Mouse (Mus musculus) limb, embryonic 11.5 days (tissue): ENCODE measurements around the gene Olfr221. TPM values are rescaled to one million over a fixed set of nuclear protein-coding genes. Genes with fewer than 3 reads are reported as not detected.

Experiments
- ATAC-seq: fragments of 200-750 bp; cut with Nextera tagmentation; 2 replicates; pipeline ENCODE4 v1.8.0; 2017; ENCODE audit warnings: low read depth; ENCODE audit not compliant: insufficient number of reproducible peaks, low FRiP score, low TSS enrichment
- DNase-seq: peaks from one replicate; pipeline ENCODE4 v3.0.0-alpha.2; 2015; ENCODE audit warnings: low spot score
- H3K27ac ChIP-seq: fragments of 300-500 bp; sonication (generic); replicated peaks from 2 replicates; pipeline ENCODE4 v1.5.1; 2014; ENCODE audit warnings: low read depth, mild to moderate bottlenecking, low read length
- H3K27me3 ChIP-seq: fragments of 300-500 bp; sonication (generic); 2 replicates; pipeline ENCODE4 v1.6.1; 2014; ENCODE audit warnings: mild to moderate bottlenecking, low read length, mixed read lengths; ENCODE audit not compliant: control insufficient read depth, insufficient read depth
- H3K36me3 ChIP-seq: fragments of 300-500 bp; sonication (generic); 2 replicates; pipeline ENCODE4 v1.6.1; 2014; ENCODE audit warnings: mild to moderate bottlenecking, low read length, moderate library complexity, mixed read lengths; ENCODE audit not compliant: control insufficient read depth, insufficient read depth
- H3K4me1 ChIP-seq: fragments of 300-500 bp; sonication (generic); 2 replicates; pipeline ENCODE4 v1.6.1; 2014; ENCODE audit warnings: low read length, mixed read lengths; ENCODE audit not compliant: control insufficient read depth, insufficient read depth
- H3K4me2 ChIP-seq: fragments of 300-500 bp; sonication (generic); 2 replicates; pipeline ENCODE4 v1.6.1; 2014; ENCODE audit warnings: low read depth, mild to moderate bottlenecking, moderate library complexity; ENCODE audit not compliant: severe bottlenecking
- H3K4me3 ChIP-seq: fragments of 300-500 bp; sonication (generic); 2 replicates; pipeline ENCODE4 v1.5.1; 2014; ENCODE audit warnings: low read depth, low read length
- H3K9ac ChIP-seq: fragments of 300-500 bp; sonication (generic); 2 replicates; pipeline ENCODE4 v1.6.1; 2014; ENCODE audit warnings: mild to moderate bottlenecking, low read length
- H3K9me3 ChIP-seq: fragments of 300-500 bp; sonication (generic); 2 replicates; pipeline ENCODE4 v1.6.1; 2016; ENCODE audit warnings: low read length; ENCODE audit not compliant: control insufficient read depth
- WGBS: fragments of 180-500 bp; shearing (Covaris S2); extraction: QIAGEN DNeasy Blood & Tissue Kit; methylation state at CpG from one replicate; pipeline ENCODE4 v1.1.7; 2014; 5-methylcytosine and 5-hydroxymethylcytosine counted together
- polyA plus RNA-seq: library from polyadenylated mRNA; unstranded; fragments of >200 nt; fragmentation: Nextera tagmentation; extraction: Ambion mirVana; gene quantifications from 2 replicates; pipeline ENCODE4 v1.2.1, GENCODE M21; 2014

Olfr221 gene
- polyA plus RNA-seq, 1 experiment from 2014 or later: not detected

DNA sequence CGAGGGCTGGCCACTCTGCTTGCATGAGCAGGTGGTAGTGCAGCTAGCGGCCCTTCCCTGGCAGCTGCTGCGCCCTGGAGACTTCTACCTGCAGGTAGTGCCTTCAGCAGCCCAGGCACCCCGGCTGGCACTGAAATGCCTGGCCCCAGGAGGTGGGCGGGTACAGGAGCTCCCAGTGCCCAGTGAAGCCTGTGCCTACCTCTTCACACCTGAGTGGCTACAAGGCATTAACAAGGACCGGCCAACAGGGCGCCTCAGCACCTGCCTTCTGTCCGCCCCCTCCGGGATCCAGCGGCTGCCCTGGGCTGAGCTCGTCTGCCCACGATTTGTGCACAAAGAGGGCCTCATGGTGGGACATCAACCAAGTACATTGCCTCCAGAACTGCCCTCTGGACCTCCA lies 53.5 kb downstream of the Olfr221 start:
- peaks cover 30% of the 10 kb centered on the region for H3K36me3 ChIP-seq
- no peak overlapping the region for H3K9ac ChIP-seq
- WGBS: 77% methylated on average over 12 of the region's 12 CpGs
- no peaks in the 10 kb centered on the region for H3K27me3 ChIP-seq
- H3K4me1 ChIP-seq: peaks cover 14% of the 10 kb centered on the region
- DNase-seq: peak; percentile 19
- no peaks in the 10 kb centered on the region for H3K9me3 ChIP-seq
- H3K27ac ChIP-seq: no peak overlapping the region
- no peak overlapping the region for H3K4me2 ChIP-seq
- no peak for ATAC-seq
- H3K4me3 ChIP-seq: no peak overlapping the region

DNA sequence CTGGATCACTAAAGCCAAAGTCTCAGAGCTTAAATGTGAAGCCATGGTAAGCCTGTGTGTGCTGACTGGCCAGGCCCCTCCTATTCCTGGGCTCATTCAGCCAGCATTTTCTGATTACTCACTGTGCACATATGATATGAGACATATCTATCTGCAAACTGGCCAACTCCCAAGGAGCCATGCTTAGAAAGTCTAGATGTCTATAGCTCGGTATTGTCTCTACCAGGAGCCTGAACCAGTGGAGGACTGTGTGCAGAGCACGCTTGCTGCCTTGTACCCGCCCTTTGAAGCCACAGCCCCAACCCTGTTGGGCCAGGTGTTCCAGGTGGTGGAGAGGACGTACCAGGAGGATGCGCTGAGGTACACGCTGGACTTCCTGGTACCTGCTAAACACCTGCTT lies 55.1 kb downstream of the Olfr221 start:
- H3K9ac ChIP-seq: no peak overlapping the region
- H3K4me2 ChIP-seq: no peak overlapping the region; the same call in 1 of the 2 replicates
- DNase-seq (peak; percentile 20), ATAC-seq (no peak)
- no peak overlapping the region for H3K27ac ChIP-seq
- peaks cover 16% of the 10 kb centered on the region for H3K4me1 ChIP-seq
- no peaks in the 10 kb centered on the region for H3K9me3 ChIP-seq
- H3K27me3 ChIP-seq: no peaks in the 10 kb centered on the region
- no peak overlapping the region for H3K4me3 ChIP-seq
- peaks cover 27% of the 10 kb centered on the region for H3K36me3 ChIP-seq
- 90% methylated on average over 6 of the region's 6 CpGs for WGBS

DNA sequence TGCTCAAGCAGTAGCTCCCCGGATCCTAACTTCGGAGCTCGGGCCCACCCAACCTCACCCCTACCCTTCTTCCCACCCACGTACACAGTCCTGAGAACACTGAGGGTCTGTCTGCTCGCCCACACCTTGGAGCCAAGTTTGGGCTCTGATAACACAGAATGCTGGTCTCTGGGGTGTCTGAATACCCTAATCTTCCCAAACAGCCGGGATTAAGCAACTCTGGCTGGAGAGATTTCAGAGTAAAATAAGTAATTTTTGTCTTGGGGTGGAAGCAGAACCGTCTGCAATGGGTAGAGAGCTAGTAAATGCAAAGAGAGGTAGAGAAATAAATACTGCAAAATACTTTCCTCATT lies 56.1 kb downstream of the Olfr221 start:
- peak overlapping the region; percentile 98 for H3K27ac ChIP-seq
- peaks cover 17% of the 10 kb centered on the region for H3K36me3 ChIP-seq
- DNase-seq (no peak), ATAC-seq (no peak)
- peaks cover 16% of the 10 kb centered on the region for H3K4me1 ChIP-seq
- H3K4me3 ChIP-seq: peak overlapping the region; percentile 78
- no peaks in the 10 kb centered on the region for H3K9me3 ChIP-seq
- peak overlapping the region; percentile 91 for H3K9ac ChIP-seq
- peak overlapping the region; percentile 86 for H3K4me2 ChIP-seq
- H3K27me3 ChIP-seq: no peaks in the 10 kb centered on the region
- under 1% methylated on average over 7 of the region's 7 CpGs for WGBS

DNA sequence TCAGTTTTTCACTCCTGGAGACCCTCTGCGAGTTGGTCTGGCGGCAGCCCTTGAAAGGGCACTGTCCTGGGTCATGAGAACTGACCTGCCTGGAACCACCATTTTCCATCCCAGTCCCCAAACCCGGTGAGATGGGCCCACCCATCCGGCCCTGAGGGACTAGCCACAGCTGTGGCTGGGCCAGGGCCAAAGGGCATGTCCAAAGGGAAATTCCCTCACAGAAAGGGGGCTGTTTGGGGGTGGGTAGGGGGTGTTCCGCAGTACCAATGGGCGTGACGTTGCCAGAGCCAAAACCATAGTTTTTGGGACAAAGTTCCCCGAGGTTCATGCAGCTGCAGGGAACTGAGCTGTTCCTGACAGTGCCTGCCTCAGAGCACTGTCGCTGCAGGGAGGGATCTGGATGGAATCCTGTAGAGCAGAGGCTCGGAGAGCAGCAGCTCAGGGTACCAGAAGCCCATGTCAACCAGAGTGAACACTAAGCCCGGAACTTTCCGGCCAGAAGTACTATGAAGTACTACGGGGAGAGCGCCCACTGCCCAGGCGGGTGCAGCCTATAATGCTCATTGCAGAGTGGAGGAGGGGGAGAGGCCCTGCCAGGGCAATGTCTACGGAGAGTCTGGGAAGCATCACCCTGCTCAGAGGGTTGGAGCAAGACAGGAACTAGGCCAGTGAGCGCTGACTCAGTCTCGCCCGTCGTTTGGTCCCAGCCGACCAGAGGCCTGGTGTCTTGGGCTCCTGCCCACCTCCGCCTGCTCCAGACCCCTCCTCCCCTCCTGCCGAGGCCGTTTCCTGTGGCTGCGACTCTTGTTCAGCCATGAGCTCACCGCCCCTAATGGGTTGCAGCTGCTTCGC lies 56.7 kb downstream of the Olfr221 start:
- ATAC-seq: peak; percentile 80
- Histone ChIP-seq H3K27me3 (no peaks in the 10 kb centered on the region), H3K27ac (peak overlapping the region; percentile 98), H3K9me3 (no peaks in the 10 kb centered on the region), H3K9ac (peak overlapping the region; percentile 91), H3K36me3 (peaks cover 13% of the 10 kb centered on the region), H3K4me2 (peak overlapping the region; percentile 86), H3K4me3 (peak overlapping the region; percentile 78), H3K4me1 (peaks cover 16% of the 10 kb centered on the region)
- WGBS: under 1% methylated on average over 27 of the region's 27 CpGs
- DNase-seq: peak; percentile 94

DNA sequence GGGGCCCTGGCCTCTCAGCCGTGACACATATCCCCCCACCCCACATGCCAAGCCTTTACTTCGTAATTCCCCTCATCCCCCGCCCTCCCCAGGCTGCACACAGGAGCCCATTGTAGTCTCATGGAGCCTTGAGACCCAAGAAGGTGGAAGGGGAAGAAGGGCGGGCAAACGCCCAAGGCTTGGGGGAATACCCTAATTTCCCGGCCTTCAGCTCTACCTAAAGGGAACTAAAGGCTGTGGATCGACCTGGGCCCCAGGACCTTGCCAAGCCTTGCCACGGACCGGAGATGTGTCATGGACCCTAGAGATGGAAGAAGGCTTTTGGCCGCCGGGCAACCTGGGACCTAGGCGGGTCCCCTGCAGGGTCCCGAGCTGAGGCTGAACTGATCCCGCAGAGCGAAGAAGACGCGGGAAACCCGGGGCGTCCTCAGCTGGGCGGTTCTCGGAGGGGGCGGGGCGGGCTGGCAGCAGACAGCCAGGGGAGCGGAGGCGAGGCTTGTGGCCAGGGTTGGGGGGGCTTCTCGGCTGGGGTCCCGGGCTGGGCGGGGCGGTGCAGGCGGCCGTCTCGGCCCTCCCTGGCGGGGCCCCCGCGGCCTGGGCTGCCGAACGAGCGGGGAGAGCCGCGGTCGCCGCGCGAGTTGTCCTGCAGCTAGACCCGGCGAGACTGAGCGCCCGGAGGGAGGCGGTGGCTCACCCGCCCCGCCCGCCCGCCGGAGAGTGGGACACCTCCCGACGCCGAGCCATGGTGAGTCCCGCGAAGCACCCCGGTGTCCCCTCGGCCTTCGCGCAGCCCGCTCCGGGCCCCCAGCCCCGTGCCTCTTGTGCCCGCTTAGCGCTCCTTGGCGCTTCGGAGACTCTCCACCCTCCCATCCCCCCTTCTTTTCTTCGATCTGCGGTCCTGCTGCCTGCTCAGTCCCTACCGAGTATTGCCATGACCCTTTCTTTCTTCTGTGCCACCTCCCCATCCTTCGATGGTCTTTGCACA lies 57.7 kb downstream of the Olfr221 start, which contains the start of gene Arhgef40:
Arhgef40 (plus strand) TSS at position 473 of the 985 bp plus-strand sequence.
- H3K9me3 ChIP-seq: no peaks in the 10 kb centered on the region
- DNase-seq: peak; percentile 90
- peaks cover 10% of the 10 kb centered on the region; the same call in 1 of the 2 replicates for H3K36me3 ChIP-seq
- peak within 1 kb of the TSS; percentile 91 for H3K9ac ChIP-seq
- under 1% methylated on average over 53 of the region's 74 CpGs for WGBS
- H3K4me1 ChIP-seq: peaks cover 16% of the 10 kb centered on the region
- peak within 1 kb of the TSS; percentile 86 for H3K4me2 ChIP-seq
- peak within 1 kb of the TSS; percentile 78 for H3K4me3 ChIP-seq
- peak within 1 kb of the TSS; percentile 98 for H3K27ac ChIP-seq
- no peaks in the 10 kb centered on the region for H3K27me3 ChIP-seq
- peak; percentile 81 for ATAC-seq

Other genes starting within 250 kb of the Olfr221 start
- not detected in 2 replicates for gene AY358078, start 242.4 kb downstream of the Olfr221 start, polyA plus RNA-seq
- gene Ear6, start 188.8 kb downstream of the Olfr221 start, polyA plus RNA-seq: not detected in 2 replicates
- gene Mettl17, start 157.6 kb downstream of the Olfr221 start, polyA plus RNA-seq: 41.9 and 46.2 TPM in 2 replicates
- gene Slc39a2, start 149.6 kb downstream of the Olfr221 start, polyA plus RNA-seq: 0.13 and 0.15 TPM in 2 replicates
- 11.9 and 12.9 TPM in 2 replicates for gene Ndrg2, start 128.3 kb downstream of the Olfr221 start, polyA plus RNA-seq
- gene Tppp2, start 124.0 kb downstream of the Olfr221 start, polyA plus RNA-seq: not detected in 2 replicates
- not detected in 2 replicates for gene Rnase13, start 119.7 kb downstream of the Olfr221 start, polyA plus RNA-seq
- gene Arhgef40, start 57.7 kb downstream of the Olfr221 start, polyA plus RNA-seq: 154 and 158 TPM in 2 replicates
- gene Tmem253, start 26.8 kb downstream of the Olfr221 start, polyA plus RNA-seq: 0.60 and 1.3 TPM in 2 replicates
- gene Zfp219, start 21.7 kb downstream of the Olfr221 start, polyA plus RNA-seq: 51.6 and 52.0 TPM in 2 replicates
- gene Hnrnpc, start 61.6 kb upstream of the Olfr221 start, polyA plus RNA-seq: 989 and 1,009 TPM in 2 replicates
- 119 and 124 TPM in 2 replicates for gene Rpgrip1, start 68.2 kb upstream of the Olfr221 start, polyA plus RNA-seq
- gene Supt16, start 155.0 kb upstream of the Olfr221 start, polyA plus RNA-seq: 82.9 and 90.9 TPM in 2 replicates
- gene Chd8, start 215.3 kb upstream of the Olfr221 start, polyA plus RNA-seq: 55.4 and 58.6 TPM in 2 replicates
- gene Tox4, start 236.7 kb upstream of the Olfr221 start, polyA plus RNA-seq: 48.5 and 52.3 TPM in 2 replicates
- gene Rab2b, start 237.1 kb upstream of the Olfr221 start, polyA plus RNA-seq: 24.8 and 29.1 TPM in 2 replicates